Mouse (Mus musculus) kidney, adult 2 months (tissue): ENCODE data around the gene Cd300lg. TPM values are rescaled to one million over a fixed set of nuclear protein-coding genes. Genes with fewer than 3 reads are reported as not detected.

Experiments
- DNase-seq: peaks from one replicate; pipeline ENCODE4 v3.0.0; 2021
- H3K27ac ChIP-seq: fragments of 200-500 bp; 2 replicates; pipeline ENCODE4 v1.5.1; 2012; ENCODE audit warnings: low read depth, low read length, control low read depth, inconsistent platforms; ENCODE audit not compliant: insufficient read depth
- H3K27me3 ChIP-seq: fragments of 200-500 bp; replicated peaks from 2 replicates; pipeline ENCODE4 v1.6.1; 2012; ENCODE audit warnings: mild to moderate bottlenecking, moderate library complexity, low read length, inconsistent platforms; ENCODE audit not compliant: control insufficient read depth, insufficient read depth
- H3K36me3 ChIP-seq: fragments of 200-500 bp; 2 replicates; pipeline ENCODE4 v1.6.1; 2012; ENCODE audit warnings: mild to moderate bottlenecking, moderate library complexity, low read length, inconsistent platforms; ENCODE audit not compliant: control insufficient read depth, insufficient read depth
- H3K4me1 ChIP-seq: fragments of 200-500 bp; 2 replicates; pipeline ENCODE4 v1.6.1; 2011; ENCODE audit warnings: low read length; ENCODE audit not compliant: control insufficient read depth, insufficient read depth
- H3K4me3 ChIP-seq: fragments of 200-500 bp; 2 replicates; pipeline ENCODE4 v1.5.1; 2011; ENCODE audit warnings: mild to moderate bottlenecking, low read depth, low read length, control low read depth; ENCODE audit not compliant: insufficient read depth
- CTCF ChIP-seq: fragments of 200-500 bp; conservative IDR thresholded peaks from 2 replicates; pipeline ENCODE4 v1.5.1; 2011; ENCODE audit warnings: low read depth, mild to moderate bottlenecking, control low read depth, low read length, moderate library complexity, mixed read lengths; ENCODE audit not compliant: insufficient read depth, insufficient read length
- POLR2A ChIP-seq: fragments of 200-500 bp; IDR thresholded peaks from one replicate; pipeline ENCODE4 v1.6.1; 2011; ENCODE audit warnings: low read depth, low read length, control low read depth
- WGBS: fragments of 180-500 bp; shearing (Covaris S2); methylation state at CpG from one replicate; pipeline ENCODE4 v1.1.7; 2018; 5-methylcytosine and 5-hydroxymethylcytosine counted together
- polyA plus RNA-seq: library from polyadenylated mRNA; depleted of rRNA; stranded (reverse); fragments of >200 nt; gene quantifications from 2 replicates; pipeline ENCODE4 v1.2.3, GENCODE M21; 2012

Cd300lg gene
- polyA plus RNA-seq, 1 experiment, result 67.1 TPM

DNA sequence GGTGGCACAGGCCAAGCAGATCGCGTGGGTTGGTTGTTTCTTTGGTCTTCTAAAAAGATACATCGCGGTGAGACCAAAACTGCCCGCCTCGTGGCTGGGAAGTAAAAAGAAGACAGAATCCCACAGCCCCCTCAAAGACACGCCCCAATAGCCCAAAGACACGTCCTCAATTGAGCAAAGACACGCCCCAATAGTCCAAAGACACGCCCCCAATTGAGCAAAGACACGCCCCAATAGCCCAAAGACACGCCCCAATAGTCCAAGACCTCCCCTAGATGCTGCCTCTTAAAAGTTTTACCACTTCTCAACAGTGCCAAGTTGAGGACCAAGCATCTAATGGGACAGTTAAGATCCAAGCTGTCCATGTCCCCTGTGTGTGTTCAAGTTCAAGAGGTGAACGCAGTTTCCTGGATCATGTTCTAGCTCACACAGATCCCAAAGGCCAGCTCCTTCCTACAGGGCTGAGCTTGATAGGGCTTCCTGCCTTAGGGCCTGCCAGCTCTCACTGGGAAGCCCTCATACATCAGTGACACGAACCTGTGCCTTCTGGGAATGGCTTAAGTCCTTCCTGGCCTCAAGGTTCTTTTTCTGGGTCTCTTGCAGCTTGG lies 8.7 kb downstream of the Cd300lg start:
- Histone ChIP-seq H3K27me3 (no peaks in the 10 kb centered on the region), H3K4me3 (no peak overlapping the region), H3K36me3 (no peaks in the 10 kb centered on the region), H3K4me1 (peaks cover 4% of the 10 kb centered on the region; the same call in 1 of the 2 replicates), H3K27ac (peak overlapping the region; percentile 75; the same call in 1 of the 2 replicates)
- peak; percentile 78 for DNase-seq
- TF ChIP-seq POLR2A, result no peak
- TF ChIP-seq CTCF, result no peak
- WGBS, result 62% methylated on average over 14 of the region's 14 CpGs

- no peak for TF ChIP-seq CTCF
- TF ChIP-seq POLR2A, result no peak
- Histone ChIP-seq H3K27me3 (no peaks in the 10 kb centered on the region), H3K36me3 (no peaks in the 10 kb centered on the region), H3K27ac (peak overlapping the region; percentile 81), H3K4me3 (no peak overlapping the region), H3K4me1 (peaks cover 4% of the 10 kb centered on the region; the same call in 1 of the 2 replicates)
- WGBS, result 67% methylated on average over 4 of the region's 4 CpGs
- DNase-seq, result peak; percentile 90
These were observed 10.2 kb downstream of the Cd300lg start for GRCm38 (mm10) chr11:102051541-102051940.

DNA sequence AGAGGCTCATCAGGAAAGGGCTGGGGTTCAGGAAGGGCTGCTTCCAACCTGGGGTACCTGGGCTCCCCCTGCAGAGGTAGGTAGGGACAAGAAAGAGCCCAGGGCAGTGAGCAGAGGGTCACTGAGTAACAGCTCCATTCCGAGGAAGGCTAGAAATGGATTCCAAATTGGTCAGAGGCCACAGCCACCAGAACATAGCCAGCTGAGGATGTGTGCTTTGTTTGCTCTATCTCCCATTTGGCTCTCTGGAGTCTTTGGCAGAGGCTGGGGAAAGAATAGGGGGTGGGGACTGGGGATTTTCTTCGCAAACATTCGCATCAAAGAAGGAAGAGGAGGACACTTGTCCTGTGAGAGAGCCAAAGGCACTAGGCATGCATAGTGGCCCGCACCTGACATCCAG lies 10.6 kb downstream of the Cd300lg start:
- H3K27ac ChIP-seq, result peak overlapping the region; percentile 81
- WGBS, result 61% methylated on average over 4 of the region's 4 CpGs
- DNase-seq, result peak; percentile 63
- no peaks in the 10 kb centered on the region for H3K36me3 ChIP-seq
- TF ChIP-seq POLR2A (no peak), CTCF (no peak)
- H3K4me1 ChIP-seq, result peaks cover 4% of the 10 kb centered on the region; the same call in 1 of the 2 replicates
- no peaks in the 10 kb centered on the region for H3K27me3 ChIP-seq
- H3K4me3 ChIP-seq, result no peak overlapping the region

- H3K27ac ChIP-seq, result peak overlapping the region; percentile 81
- 78% methylated on average over 12 of the region's 12 CpGs for WGBS
- TF ChIP-seq CTCF, result no peak
- TF ChIP-seq POLR2A, result no peak
- DNase-seq, result no peak
- no peaks in the 10 kb centered on the region for H3K36me3 ChIP-seq
- no peak overlapping the region for H3K4me3 ChIP-seq
- peaks cover 4% of the 10 kb centered on the region; the same call in 1 of the 2 replicates for H3K4me1 ChIP-seq
- H3K27me3 ChIP-seq, result no peaks in the 10 kb centered on the region
These were observed 11.4 kb downstream of the Cd300lg start for GRCm38 (mm10) chr11:102052697-102053096.

GRCm38 (mm10) chr11:102053183-102053582 lies 11.9 kb downstream of the Cd300lg start:
- Histone ChIP-seq H3K4me3 (no peak overlapping the region), H3K27me3 (no peaks in the 10 kb centered on the region), H3K4me1 (peaks cover 4% of the 10 kb centered on the region; the same call in 1 of the 2 replicates), H3K36me3 (no peaks in the 10 kb centered on the region), H3K27ac (peak overlapping the region; percentile 81)
- TF ChIP-seq CTCF (no peak), POLR2A (no peak)
- peak; percentile 86 for DNase-seq
- WGBS, result 19% methylated on average over 7 of the region's 7 CpGs

DNA sequence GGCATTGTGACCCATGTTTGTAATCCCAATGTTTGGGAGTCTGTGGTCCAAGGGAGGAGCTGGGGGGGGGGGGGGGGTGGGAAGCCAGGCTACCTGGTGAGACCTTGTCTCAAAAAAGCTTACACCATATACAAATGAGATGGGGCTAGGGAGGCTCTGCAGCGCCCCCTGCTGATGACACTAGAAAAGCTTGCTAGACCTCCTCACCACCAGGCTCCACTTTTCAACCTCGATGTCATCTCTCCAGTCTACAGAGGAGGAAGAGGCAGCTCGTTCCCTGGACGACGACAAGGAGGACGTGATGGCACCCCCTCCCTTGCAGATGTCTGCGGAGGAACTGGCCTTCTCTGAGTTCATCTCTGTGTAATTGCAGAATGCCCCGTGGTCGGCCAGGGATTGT lies 12.5 kb downstream of the Cd300lg start:
- TF ChIP-seq CTCF, result peak; percentile 67
- no peak for TF ChIP-seq POLR2A
- peak; percentile 54 for DNase-seq
- Histone ChIP-seq H3K27ac (no peak overlapping the region), H3K36me3 (no peaks in the 10 kb centered on the region), H3K27me3 (no peaks in the 10 kb centered on the region), H3K4me1 (peaks cover 4% of the 10 kb centered on the region; the same call in 1 of the 2 replicates), H3K4me3 (no peak overlapping the region)
- WGBS, result 39% methylated on average over 9 of the region's 9 CpGs

DNA sequence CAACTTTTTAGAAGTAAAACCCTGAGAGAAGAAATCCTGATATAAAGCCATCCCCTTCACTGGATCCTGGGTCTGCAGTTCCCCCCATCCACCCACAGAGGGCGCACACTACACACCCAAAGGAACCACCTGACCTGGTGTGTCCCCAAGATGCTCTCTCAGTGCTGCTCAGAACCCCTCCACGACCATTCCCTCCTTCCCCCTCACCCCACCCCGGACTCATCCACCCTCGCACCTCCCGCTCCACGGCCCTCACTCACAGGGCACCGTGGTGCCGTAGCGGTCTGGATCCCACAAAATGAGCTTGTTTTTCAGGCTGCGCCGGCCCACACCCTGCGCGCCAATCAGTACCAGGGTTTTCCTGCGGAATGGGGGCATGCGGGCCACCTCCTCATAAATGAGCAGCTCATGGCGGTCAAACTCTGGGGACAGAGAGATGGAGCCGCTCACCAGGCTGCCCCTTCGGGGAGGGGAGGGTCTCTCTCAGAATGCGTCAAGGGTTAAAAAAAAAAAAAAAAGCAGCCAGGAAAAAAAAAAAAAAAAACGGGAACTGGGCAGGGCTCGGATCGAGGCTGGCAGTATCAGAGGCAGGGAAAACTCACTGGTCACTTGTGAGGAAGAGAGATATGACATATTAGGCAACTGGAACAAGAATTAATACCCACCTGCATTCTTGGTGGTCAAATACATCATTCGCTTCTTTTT lies 20.1 kb downstream of the Cd300lg start:
- WGBS, result 8% methylated on average over 23 of the region's 23 CpGs
- TF ChIP-seq POLR2A (no peak), CTCF (peak; percentile 95)
- no peak overlapping the region for H3K27ac ChIP-seq
- H3K4me3 ChIP-seq, result no peak overlapping the region; the same call in 1 of the 2 replicates
- peak; percentile 83 for DNase-seq
- no peaks in the 10 kb centered on the region for H3K27me3 ChIP-seq
- H3K36me3 ChIP-seq, result no peaks in the 10 kb centered on the region
- H3K4me1 ChIP-seq, result no peaks in the 10 kb centered on the region
